Mouse (Mus musculus) right cerebral cortex, postnatal 36 days (tissue): ENCODE data around the gene Sycp2l.

Experiments used
- DNase-seq, 2 experiments: peaks; one replicate each; pipeline ENCODE4 v3.0.0; 2022; ENCODE audit warnings: low spot score in 2 of 2, mixed read lengths in 1 of 2

The Sycp2l gene

GRCm38 (mm10) chr13:41113940-41114339 is at the start of gene Sycp2l:
Gene Sycp2l (plus strand): TSS chr13:41114307.
- DNase-seq, result no peak

GRCm38 (mm10) chr13:41067618-41068017 is 46.5 kb upstream of the Sycp2l start:
- DNase-seq, result no peak

GRCm38 (mm10) chr13:41071617-41072016 is 42.5 kb upstream of the Sycp2l start:
- DNase-seq, result no peak

- no peak for DNase-seq
These were observed 40.3 kb upstream of the Sycp2l start for GRCm38 (mm10) chr13:41073819-41074218.

- DNase-seq, result no peak
These were observed 36.2 kb upstream of the Sycp2l start for GRCm38 (mm10) chr13:41077921-41078320.

GRCm38 (mm10) chr13:41078690-41079420 is 35.3 kb upstream of the Sycp2l start:
- no peak for DNase-seq

GRCm38 (mm10) chr13:41079421-41079780 is 34.7 kb upstream of the Sycp2l start, which contains the start of gene Mak:
Gene Mak (minus strand): TSS chr13:41079706.
- peak; percentile 58 to 62 for DNase-seq

- no peak for DNase-seq
These were observed 34.2 kb upstream of the Sycp2l start for GRCm38 (mm10) chr13:41079859-41080258.

- DNase-seq, result no peak
These were observed 33.4 kb upstream of the Sycp2l start for GRCm38 (mm10) chr13:41080700-41081099.

- DNase-seq, result no peak
These were observed 29.6 kb upstream of the Sycp2l start for GRCm38 (mm10) chr13:41084521-41084920.

- DNase-seq, result no peak
These were observed 29.0 kb upstream of the Sycp2l start for GRCm38 (mm10) chr13:41085140-41085539.

GRCm38 (mm10) chr13:41088746-41089145 is 25.4 kb upstream of the Sycp2l start:
- DNase-seq, result no peak

- DNase-seq, result no peak
These were observed 22.8 kb upstream of the Sycp2l start for GRCm38 (mm10) chr13:41091271-41091670.

- no peak for DNase-seq
These were observed 19.9 kb upstream of the Sycp2l start for GRCm38 (mm10) chr13:41094160-41094559.

- DNase-seq, result no peak
These were observed 16.6 kb upstream of the Sycp2l start for GRCm38 (mm10) chr13:41097324-41098058.

GRCm38 (mm10) chr13:41098325-41098724 is 15.8 kb upstream of the Sycp2l start:
- DNase-seq, result no peak

GRCm38 (mm10) chr13:41100031-41100430 is 14.1 kb upstream of the Sycp2l start:
- DNase-seq, result no peak

GRCm38 (mm10) chr13:41103841-41104525 is 10.1 kb upstream of the Sycp2l start:
- DNase-seq, result no peak

- DNase-seq, result no peak
These were observed 8.6 kb upstream of the Sycp2l start for GRCm38 (mm10) chr13:41105541-41105940.

GRCm38 (mm10) chr13:41110935-41111334 is 3.2 kb upstream of the Sycp2l start, which contains the start of gene Gcm2:
Gene Gcm2 (minus strand): TSS chr13:41111035.
- DNase-seq, result no peak

- DNase-seq, result no peak
These were observed 5.2 kb downstream of the Sycp2l start for GRCm38 (mm10) chr13:41119152-41119945.
